Mouse (Mus musculus) right cerebral cortex, adult 2 months (tissue): ENCODE measurements at regions not wholly inside any gene's neighbourhood (a gene's known extent, or its start where the extent isn't known, plus 50 kb on each side); places are given as distances from the start of the nearest gene placed in this dataset.
A peak's percentile ranks its signal among the peaks of the same experiment; 100 is the strongest.

Experiments used
- DNase-seq, 2 experiments: peaks; one replicate each; pipeline ENCODE4 v3.0.0; 2021 to 2022; ENCODE audit warnings: low spot score in 2 of 2

GRCm38 (mm10) chr17:51534270-51534669 lies 298.8 kb downstream of the Satb1 start:
- peak; percentile 15 to 18 for DNase-seq

- no peak for DNase-seq
Measured at GRCm38 (mm10) chr17:51528161-51528560, 304.9 kb downstream of the Satb1 start.

GRCm38 (mm10) chr17:51526881-51527280 lies 306.2 kb downstream of the Satb1 start:
- no peak for DNase-seq

GRCm38 (mm10) chr17:51526464-51526863 lies 306.6 kb downstream of the Satb1 start:
- no peak for DNase-seq

GRCm38 (mm10) chr17:51526021-51526420 lies 307.1 kb downstream of the Satb1 start:
- no peak for DNase-seq

- no peak for DNase-seq
Measured at GRCm38 (mm10) chr17:51525219-51525618, 307.9 kb downstream of the Satb1 start.

GRCm38 (mm10) chr17:51511917-51512316 lies 321.2 kb downstream of the Satb1 start:
- DNase-seq, result no peak

- peak; percentile 12 to 18 for DNase-seq
Measured at GRCm38 (mm10) chr17:51500751-51501150, 321.6 kb upstream of the Tbc1d5 start.

- DNase-seq, result no peak
Measured at GRCm38 (mm10) chr17:51499541-51499940, 320.4 kb upstream of the Tbc1d5 start.

GRCm38 (mm10) chr17:51495038-51495437 lies 315.9 kb upstream of the Tbc1d5 start:
- no peak for DNase-seq

GRCm38 (mm10) chr17:51489386-51489785 lies 310.2 kb upstream of the Tbc1d5 start:
- no peak for DNase-seq

- DNase-seq, result no peak
Measured at GRCm38 (mm10) chr17:51487918-51488445, 308.8 kb upstream of the Tbc1d5 start.

GRCm38 (mm10) chr17:51477810-51478209 lies 298.7 kb upstream of the Tbc1d5 start:
- peak; percentile 2 to 8 for DNase-seq

- peak; percentile 3 for DNase-seq
Measured at GRCm38 (mm10) chr17:51477404-51477803, 298.3 kb upstream of the Tbc1d5 start.

- no peak for DNase-seq
Measured at GRCm38 (mm10) chr17:51462137-51462880, 283.2 kb upstream of the Tbc1d5 start.

GRCm38 (mm10) chr17:51461248-51461647 lies 282.1 kb upstream of the Tbc1d5 start:
- DNase-seq, result peak; percentile 4 to 25

- peak in 1 of 2 experiments; percentile 4 for DNase-seq
Measured at GRCm38 (mm10) chr17:51459119-51459518, 280.0 kb upstream of the Tbc1d5 start.

GRCm38 (mm10) chr17:51415746-51416145 lies 236.6 kb upstream of the Tbc1d5 start:
- no peak for DNase-seq

- DNase-seq, result no peak
Measured at GRCm38 (mm10) chr17:51414304-51414703, 235.2 kb upstream of the Tbc1d5 start.

- DNase-seq, result no peak
Measured at GRCm38 (mm10) chr17:51413741-51414140, 234.6 kb upstream of the Tbc1d5 start.

GRCm38 (mm10) chr17:51411545-51412094 lies 232.5 kb upstream of the Tbc1d5 start:
- DNase-seq, result no peak

GRCm38 (mm10) chr17:51408894-51409293 lies 229.7 kb upstream of the Tbc1d5 start:
- DNase-seq, result no peak

GRCm38 (mm10) chr17:51408367-51408766 lies 229.2 kb upstream of the Tbc1d5 start:
- DNase-seq, result no peak
